Mouse (Mus musculus) spleen, adult 2 months (tissue): ENCODE data around the gene AC140267.1. TPM values are rescaled to one million over a fixed set of nuclear protein-coding genes. Genes with fewer than 3 reads are reported as not detected.

Source experiments
- DNase-seq, 2 experiments: peaks; one replicate each; pipeline versions ENCODE4 v3.0.0 to v3.0.0-alpha.2; 2012 to 2021; ENCODE audit warnings: low spot score in 2 of 2, low read depth in 1 of 2
- H3K27ac ChIP-seq: fragments of 200-500 bp; 2 replicates; pipeline ENCODE4 v1.5.1; 2012; ENCODE audit warnings: low read length, inconsistent platforms; ENCODE audit not compliant: insufficient read depth
- H3K27me3 ChIP-seq: fragments of 200-500 bp; 2 replicates; pipeline ENCODE4 v1.6.1; 2012; ENCODE audit warnings: mild to moderate bottlenecking, moderate library complexity, low read length, inconsistent platforms; ENCODE audit not compliant: control insufficient read depth, insufficient read depth
- H3K36me3 ChIP-seq: fragments of 200-500 bp; 2 replicates; pipeline ENCODE4 v1.6.1; 2012; ENCODE audit warnings: mild to moderate bottlenecking, low read length, inconsistent platforms; ENCODE audit not compliant: control insufficient read depth, insufficient read depth
- H3K4me1 ChIP-seq: fragments of 200-500 bp; 2 replicates; pipeline ENCODE4 v1.6.1; 2011; ENCODE audit warnings: inconsistent platforms; ENCODE audit not compliant: control insufficient read depth, insufficient read depth, insufficient read length
- H3K4me3 ChIP-seq: fragments of 200-500 bp; 2 replicates; pipeline ENCODE4 v1.5.1; 2011; ENCODE audit warnings: mild to moderate bottlenecking, inconsistent platforms; ENCODE audit not compliant: insufficient read depth, insufficient read length; ENCODE audit errors: extremely low read depth
- CTCF ChIP-seq: fragments of 200-500 bp; IDR thresholded peaks from 2 replicates; pipeline ENCODE4 v1.5.1; 2011; ENCODE audit warnings: mild to moderate bottlenecking, inconsistent platforms; ENCODE audit not compliant: insufficient read depth, insufficient read length, insufficient replicate concordance; ENCODE audit errors: extremely low read depth
- POLR2A ChIP-seq: fragments of 200-500 bp; IDR thresholded peaks from 2 replicates; pipeline ENCODE4 v1.6.1; 2011; ENCODE audit warnings: low read depth, low read length, inconsistent platforms
- WGBS: fragments of 180-500 bp; shearing (Covaris S2); methylation state at CpG from one replicate; pipeline ENCODE4 v1.1.7; 2018; 5-methylcytosine and 5-hydroxymethylcytosine counted together
- polyA plus RNA-seq: library from polyadenylated mRNA; depleted of rRNA; stranded (reverse); fragments of >200 nt; gene quantifications from 2 replicates; pipeline ENCODE4 v1.2.3, GENCODE M21; 2012

AC140267.1 gene
- polyA plus RNA-seq, 1 experiment: not detected

- no peak for DNase-seq
- Histone ChIP-seq H3K27me3 (no peaks in the 10 kb centered on the region), H3K36me3 (peaks cover 27% of the 10 kb centered on the region), H3K4me1 (peaks cover 9% of the 10 kb centered on the region; the same call in 1 of the 2 replicates), H3K4me3 (peak overlapping the region; percentile 89), H3K27ac (peak overlapping the region; percentile 64)
- WGBS: 11% methylated on average over 16 of the region's 16 CpGs
- TF ChIP-seq CTCF (no peak), POLR2A (no peak)
Observed at GRCm38 (mm10) chr15:80256242-80256641, 20.6 kb downstream of the AC140267.1 start.

GRCm38 (mm10) chr15:80256656-80257601, 21.3 kb downstream of the AC140267.1 start:
- peaks cover 27% of the 10 kb centered on the region for H3K36me3 ChIP-seq
- TF ChIP-seq CTCF (no peak), POLR2A (no peak)
- H3K4me3 ChIP-seq: peak overlapping the region; percentile 89
- no peaks in the 10 kb centered on the region for H3K27me3 ChIP-seq
- no peak for DNase-seq
- peaks cover 9% of the 10 kb centered on the region; the same call in 1 of the 2 replicates for H3K4me1 ChIP-seq
- H3K27ac ChIP-seq: peak overlapping the region; percentile 20; the same call in 1 of the 2 replicates
- WGBS: 70% methylated on average over 12 of the region's 12 CpGs

DNA sequence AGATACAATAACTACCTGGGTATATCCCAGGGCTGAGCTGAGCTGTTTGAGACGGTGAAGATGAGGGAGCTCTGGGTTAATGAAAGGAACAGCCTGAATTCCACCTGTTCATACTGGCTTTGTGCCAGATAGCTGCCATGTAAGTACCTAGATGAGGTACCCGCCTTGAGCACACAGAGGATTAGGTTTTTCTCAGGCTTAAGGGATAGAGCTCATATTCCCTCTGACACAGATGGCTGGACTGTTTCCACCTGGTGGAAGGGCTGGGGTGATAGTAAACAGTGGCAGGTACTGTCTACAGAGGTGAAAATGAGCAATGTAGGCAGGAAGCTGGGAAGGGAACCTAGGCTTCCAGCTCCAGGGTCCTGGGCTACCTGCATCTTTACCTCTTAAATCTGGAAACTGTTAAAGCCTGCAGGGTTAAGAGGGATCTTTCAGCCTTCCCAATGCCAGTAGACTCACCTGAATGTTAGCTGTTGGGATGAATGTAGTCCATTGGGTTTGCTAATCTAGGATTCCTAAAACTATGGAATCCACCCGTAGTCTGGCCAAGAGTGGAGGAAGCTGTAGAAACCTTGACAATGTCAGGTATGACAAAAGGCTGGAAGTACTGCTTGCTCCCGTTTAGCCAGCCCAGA, 22.1 kb downstream of the AC140267.1 start:
- no peak overlapping the region for H3K4me3 ChIP-seq
- H3K4me1 ChIP-seq: peaks cover 9% of the 10 kb centered on the region; the same call in 1 of the 2 replicates
- DNase-seq: no peak

DNA sequence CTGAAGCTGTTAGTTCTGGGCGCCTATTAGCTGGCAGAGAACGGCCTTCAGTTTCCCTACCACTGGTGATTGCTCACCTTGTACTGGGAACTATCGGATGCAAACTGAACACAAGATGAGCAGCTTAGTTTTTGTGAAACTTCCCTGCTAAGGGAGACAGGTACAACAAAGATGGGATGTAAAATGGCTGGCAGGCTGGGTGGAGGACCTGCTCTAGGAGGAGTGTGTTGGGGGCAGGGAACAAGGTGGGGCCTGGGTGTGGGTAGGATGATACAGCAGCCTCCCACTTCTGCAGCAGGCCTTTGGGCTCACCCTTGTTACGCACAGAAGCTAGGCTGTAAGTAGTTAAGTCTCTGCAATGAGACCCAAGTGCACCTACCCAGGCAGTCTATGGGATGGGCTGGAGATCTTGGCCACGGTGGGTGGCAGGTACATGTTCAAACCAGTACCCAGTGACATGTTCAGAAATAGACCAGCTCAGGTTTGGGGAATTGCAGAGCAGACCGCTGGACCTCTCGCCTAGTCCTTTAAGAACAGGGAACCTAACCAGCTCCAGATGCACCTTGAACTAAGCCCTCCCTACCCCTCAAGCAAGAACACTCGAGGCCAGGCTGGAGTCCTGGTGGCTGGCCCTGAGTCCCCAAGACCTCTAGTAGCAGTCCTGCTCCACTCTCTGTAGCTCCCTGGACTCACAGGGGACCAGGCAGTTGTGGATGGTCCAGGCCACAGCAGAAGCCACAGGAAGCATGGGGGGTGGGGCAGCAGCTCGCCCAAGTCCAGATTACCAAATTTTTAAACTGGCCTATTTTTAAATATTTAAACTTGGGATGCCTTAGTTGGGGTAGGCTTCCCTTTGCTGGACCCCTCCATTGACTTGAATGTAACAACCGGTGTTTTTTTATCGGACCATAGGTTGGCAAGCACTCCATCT, 22.9 kb downstream of the AC140267.1 start:
- peaks cover 27% of the 10 kb centered on the region for H3K36me3 ChIP-seq
- peaks cover 13% of the 10 kb centered on the region; the same call in 1 of the 2 replicates for H3K4me1 ChIP-seq
- TF ChIP-seq CTCF: no peak
- TF ChIP-seq POLR2A: no peak
- DNase-seq: no peak
- no peak overlapping the region for H3K4me3 ChIP-seq
- 75% methylated on average over 11 of the region's 11 CpGs for WGBS
- no peaks in the 10 kb centered on the region for H3K27me3 ChIP-seq
- peak overlapping the region; percentile 33; the same call in 1 of the 2 replicates for H3K27ac ChIP-seq

More for the DNA sequence above, 22.1 kb downstream of the AC140267.1 start:
- Histone ChIP-seq H3K27ac (no peak overlapping the region), H3K36me3 (peaks cover 27% of the 10 kb centered on the region), H3K27me3 (no peaks in the 10 kb centered on the region)
- WGBS: 57% methylated on average over 4 of the region's 4 CpGs
- TF ChIP-seq CTCF (no peak), POLR2A (no peak)

- H3K27ac ChIP-seq: no peak overlapping the region
- WGBS: 88% methylated on average over 8 of the region's 8 CpGs
- no peak overlapping the region for H3K4me3 ChIP-seq
- H3K36me3 ChIP-seq: peaks cover 27% of the 10 kb centered on the region
- peaks cover 11% of the 10 kb centered on the region; the same call in 1 of the 2 replicates for H3K4me1 ChIP-seq
- TF ChIP-seq POLR2A (no peak), CTCF (no peak)
- no peak for DNase-seq
- no peaks in the 10 kb centered on the region for H3K27me3 ChIP-seq
Observed at GRCm38 (mm10) chr15:80259406-80260045, 23.9 kb downstream of the AC140267.1 start.

- no peaks in the 10 kb centered on the region for H3K27me3 ChIP-seq
- WGBS: 23% methylated on average over 3 of the region's 3 CpGs
- H3K4me3 ChIP-seq: no peak overlapping the region
- DNase-seq: peak in 1 of 2 experiments; percentile 78
- peak; percentile 94 for TF ChIP-seq CTCF
- TF ChIP-seq POLR2A: no peak
- peaks cover 27% of the 10 kb centered on the region for H3K36me3 ChIP-seq
- no peak overlapping the region for H3K27ac ChIP-seq
- peaks cover 11% of the 10 kb centered on the region; the same call in 1 of the 2 replicates for H3K4me1 ChIP-seq
Observed at GRCm38 (mm10) chr15:80260677-80261076, 25.0 kb downstream of the AC140267.1 start.
